Mouse (Mus musculus): Measurements from ENCODE around the gene Gm136. TPM values are rescaled to one million over a fixed set of nuclear protein-coding genes. Genes with fewer than 3 reads are reported as not detected.
A peak's percentile ranks its signal among the peaks of the same experiment; 100 is the strongest.
"Not testable (repeated sequence)": the region's sequence is repeated elsewhere in the genome, so short reads cannot be mapped to it uniquely, and the experiment has no call there.

Gm136 gene
- polyA plus RNA-seq, 1 experiment from 2014 or later: not detected

- no peaks in the 10 kb centered on the region for H3K9me3 ChIP-seq (ENCODE audit: control insufficient read depth, low read length)
- H3K27ac ChIP-seq (replicated peaks; ENCODE audit: low read depth, low read length): peak within 1 kb of the TSS; percentile 84
- ATAC-seq (ENCODE audit: low FRiP score, low TSS enrichment): peak; percentile 92
- peak within 1 kb of the TSS; percentile 70 for H3K9ac ChIP-seq (replicated peaks; ENCODE audit: low read length)
- no peaks in the 10 kb centered on the region for H3K27me3 ChIP-seq (ENCODE audit: control insufficient read depth, insufficient read depth, low read length)
- no peaks in the 10 kb centered on the region for H3K4me1 ChIP-seq (ENCODE audit: control insufficient read depth, insufficient read depth, low read length)
- DNase-seq: peak; percentile 98
- peak within 1 kb of the TSS; percentile 63 for H3K4me3 ChIP-seq (replicated peaks; ENCODE audit: low read depth, low read length)
- H3K36me3 ChIP-seq (ENCODE audit: control insufficient read depth, insufficient read depth, low read length): no peaks in the 10 kb centered on the region
- peak within 1 kb of the TSS; percentile 79 for H3K4me2 ChIP-seq (ENCODE audit: low read length)
- WGBS: 5% methylated on average over 40 of the region's 40 CpGs
Observed at GRCm38 (mm10) chr4:34777677-34778527, 21.8 kb upstream of the Gm136 start, which contains the start of gene Smim8. Smim8 (minus strand) TSS chr4:34778423.

DNA sequence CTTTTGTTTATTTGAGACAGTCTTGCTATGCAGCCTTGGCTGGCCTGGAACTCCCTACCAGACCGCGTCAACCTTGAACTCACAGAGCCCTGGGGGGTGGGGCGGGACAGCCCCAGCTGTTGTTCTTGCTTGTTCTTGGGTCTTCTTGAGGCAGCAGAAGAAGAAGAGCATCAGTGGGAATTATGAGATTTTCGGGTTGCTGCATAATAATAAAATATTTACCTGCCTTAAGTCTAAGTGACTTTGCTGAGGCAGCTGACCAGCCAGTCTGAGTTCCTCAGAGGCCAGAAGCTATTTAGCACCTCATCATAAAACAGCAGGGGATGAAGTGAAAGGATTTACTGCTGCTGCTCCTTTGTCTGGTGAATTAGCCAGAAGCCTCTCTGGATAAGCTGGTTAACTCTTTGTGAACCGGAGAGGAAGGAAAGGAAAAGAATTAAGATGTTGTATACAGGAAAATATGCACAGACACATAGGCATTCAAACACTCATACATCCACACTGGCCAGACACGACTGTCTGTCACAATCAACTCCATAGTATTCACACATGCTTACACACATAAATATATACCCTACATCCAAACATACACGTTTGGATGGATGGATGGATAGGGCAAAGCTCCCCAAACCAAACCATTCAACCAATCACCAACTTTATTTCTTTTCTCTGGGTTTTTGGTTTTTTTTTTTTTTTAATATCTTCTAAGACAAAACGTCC is 15.7 kb upstream of the Gm136 start:
- Histone ChIP-seq H3K4me1 (ENCODE audit: control insufficient read depth, insufficient read depth, low read length) (0 out of 2 replicates have a peak, but pooled peaks cover 2% of the 10 kb centered on the region), H3K27me3 (ENCODE audit: control insufficient read depth, insufficient read depth, low read length) (no peaks in the 10 kb centered on the region), H3K9me3 (ENCODE audit: control insufficient read depth, low read length) (no peaks in the 10 kb centered on the region), H3K27ac (replicated peaks; ENCODE audit: low read depth, low read length) (0 out of 2 replicates have a peak overlapping the region, but pooled peaks have one; percentile 32), H3K9ac (replicated peaks; ENCODE audit: low read length) (no peak overlapping the region), H3K36me3 (ENCODE audit: control insufficient read depth, insufficient read depth, low read length) (peaks cover 14% of the 10 kb centered on the region), H3K4me3 (replicated peaks; ENCODE audit: low read depth, low read length) (no peak overlapping the region), H3K4me2 (ENCODE audit: low read length) (0 out of 2 replicates have a peak overlapping the region, but pooled peaks have one; percentile 15)
- DNase-seq (peak; percentile 67), ATAC-seq (ENCODE audit: low FRiP score, low TSS enrichment) (peak; percentile 34; the same call in 1 of the 2 replicates)
- 5% methylated on average over 8 of the region's 8 CpGs for WGBS

- WGBS: 58% methylated on average over 6 of the region's 6 CpGs
- H3K9me3 ChIP-seq (ENCODE audit: control insufficient read depth, low read length): no peaks in the 10 kb centered on the region
- no peak for DNase-seq
Observed at GRCm38 (mm10) chr4:34749236-34749635, 6.8 kb downstream of the Gm136 start.

DNA sequence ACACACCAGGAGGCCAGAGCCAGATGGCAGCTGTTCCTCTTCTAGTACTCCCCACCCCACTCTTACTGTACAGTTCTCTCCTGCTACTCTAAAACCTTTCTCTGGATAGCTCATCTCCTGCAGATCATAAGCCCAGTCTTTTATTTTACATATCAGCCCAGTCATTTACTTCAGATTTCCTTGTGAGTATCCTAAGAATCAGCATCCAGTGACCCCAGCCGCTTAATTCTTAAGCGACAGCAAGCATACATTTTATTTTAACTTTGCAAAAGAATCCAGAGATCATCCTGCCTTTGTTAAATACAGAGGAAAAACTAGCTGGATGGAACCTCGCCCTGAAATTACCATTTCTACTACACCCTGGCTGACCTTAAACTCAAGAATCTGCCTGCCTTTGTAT is 21.6 kb downstream of the Gm136 start:
- H3K36me3 ChIP-seq (ENCODE audit: control insufficient read depth, insufficient read depth, low read length): no peaks in the 10 kb centered on the region
- ATAC-seq (ENCODE audit: low FRiP score, low TSS enrichment) (no peak), DNase-seq (no peak)
- WGBS: 76% methylated on average over 3 of the region's 3 CpGs
- no peak overlapping the region for H3K4me3 ChIP-seq (replicated peaks; ENCODE audit: low read depth, low read length)
- no peaks in the 10 kb centered on the region for H3K9me3 ChIP-seq (ENCODE audit: control insufficient read depth, low read length)
- no peak overlapping the region for H3K27ac ChIP-seq (replicated peaks; ENCODE audit: low read depth, low read length)
- H3K9ac ChIP-seq (replicated peaks; ENCODE audit: low read length): no peak overlapping the region
- H3K4me1 ChIP-seq (ENCODE audit: control insufficient read depth, insufficient read depth, low read length): peaks cover 8% of the 10 kb centered on the region; the same call in 1 of the 2 replicates
- no peaks in the 10 kb centered on the region for H3K27me3 ChIP-seq (ENCODE audit: control insufficient read depth, insufficient read depth, low read length)
- no peak overlapping the region for H3K4me2 ChIP-seq (ENCODE audit: low read length)

More at GRCm38 (mm10) chr4:34749236-34749635, 6.8 kb downstream of the Gm136 start:
- ATAC-seq (ENCODE audit: low FRiP score, low TSS enrichment): no peak
- no peaks in the 10 kb centered on the region for H3K27me3 ChIP-seq (ENCODE audit: control insufficient read depth, insufficient read depth, low read length)
- no peaks in the 10 kb centered on the region for H3K36me3 ChIP-seq (ENCODE audit: control insufficient read depth, insufficient read depth, low read length)
- H3K9ac ChIP-seq (replicated peaks; ENCODE audit: low read length): no peak overlapping the region
- H3K4me1 ChIP-seq (ENCODE audit: control insufficient read depth, insufficient read depth, low read length): no peaks in the 10 kb centered on the region
- no peak overlapping the region for H3K4me3 ChIP-seq (replicated peaks; ENCODE audit: low read depth, low read length)
- H3K27ac ChIP-seq (replicated peaks; ENCODE audit: low read depth, low read length): no peak overlapping the region
- no peak overlapping the region for H3K4me2 ChIP-seq (ENCODE audit: low read length)

GRCm38 (mm10) chr4:34733415-34733814 is 22.6 kb downstream of the Gm136 start:
- WGBS: 39% methylated on average over 2 of the region's 2 CpGs
- not testable (repeated sequence) for DNase-seq

GRCm38 (mm10) chr4:34729851-34730341 is 26.2 kb downstream of the Gm136 start, which contains the start of gene Cfap206:
Cfap206 (minus strand) TSS chr4:34730206.
- H3K4me2 ChIP-seq (ENCODE audit: low read length): peak within 1 kb of the TSS; percentile 87
- H3K4me1 ChIP-seq (ENCODE audit: control insufficient read depth, insufficient read depth, low read length): peaks cover 8% of the 10 kb centered on the region; the same call in 1 of the 2 replicates
- no peaks in the 10 kb centered on the region for H3K36me3 ChIP-seq (ENCODE audit: control insufficient read depth, insufficient read depth, low read length)
- DNase-seq (peak; percentile 84), ATAC-seq (ENCODE audit: low FRiP score, low TSS enrichment) (peak; percentile 87)
- peak within 1 kb of the TSS; percentile 47 for H3K4me3 ChIP-seq (replicated peaks; ENCODE audit: low read depth, low read length)
- no peaks in the 10 kb centered on the region for H3K9me3 ChIP-seq (ENCODE audit: control insufficient read depth, low read length)
- no peaks in the 10 kb centered on the region for H3K27me3 ChIP-seq (ENCODE audit: control insufficient read depth, insufficient read depth, low read length)
- peak within 1 kb of the TSS; percentile 55; the same call in 1 of the 2 replicates for H3K9ac ChIP-seq (replicated peaks; ENCODE audit: low read length)
- under 1% methylated on average over 38 of the region's 38 CpGs for WGBS
- H3K27ac ChIP-seq (replicated peaks; ENCODE audit: low read depth, low read length): no peak within 1 kb of the TSS

More at GRCm38 (mm10) chr4:34733415-34733814, 22.6 kb downstream of the Gm136 start:
- not testable (repeated sequence) for H3K9ac ChIP-seq (replicated peaks; ENCODE audit: low read length); H3K27me3 ChIP-seq (ENCODE audit: control insufficient read depth, insufficient read depth, low read length); H3K36me3 ChIP-seq (ENCODE audit: control insufficient read depth, insufficient read depth, low read length); H3K4me3 ChIP-seq (replicated peaks; ENCODE audit: low read depth, low read length); ATAC-seq (ENCODE audit: low FRiP score, low TSS enrichment); H3K9me3 ChIP-seq (ENCODE audit: control insufficient read depth, low read length); H3K27ac ChIP-seq (replicated peaks; ENCODE audit: low read depth, low read length); H3K4me2 ChIP-seq (ENCODE audit: low read length); H3K4me1 ChIP-seq (ENCODE audit: control insufficient read depth, insufficient read depth, low read length)

- not testable (repeated sequence) for H3K9me3 ChIP-seq (ENCODE audit: control insufficient read depth, low read length); DNase-seq; H3K27me3 ChIP-seq (ENCODE audit: control insufficient read depth, insufficient read depth, low read length); H3K9ac ChIP-seq (replicated peaks; ENCODE audit: low read length); H3K27ac ChIP-seq (replicated peaks; ENCODE audit: low read depth, low read length); H3K36me3 ChIP-seq (ENCODE audit: control insufficient read depth, insufficient read depth, low read length); ATAC-seq (ENCODE audit: low FRiP score, low TSS enrichment); H3K4me2 ChIP-seq (ENCODE audit: low read length); H3K4me3 ChIP-seq (replicated peaks; ENCODE audit: low read depth, low read length); H3K4me1 ChIP-seq (ENCODE audit: control insufficient read depth, insufficient read depth, low read length)
- WGBS: 92% methylated on average over 3 of the region's 3 CpGs
Observed at GRCm38 (mm10) chr4:34725710-34726109, 30.4 kb downstream of the Gm136 start.

GRCm38 (mm10) chr4:34724306-34724705 is 31.8 kb downstream of the Gm136 start:
- DNase-seq (no peak), ATAC-seq (ENCODE audit: low FRiP score, low TSS enrichment) (no peak)
- Histone ChIP-seq H3K4me2 (ENCODE audit: low read length) (no peak overlapping the region), H3K9me3 (ENCODE audit: control insufficient read depth, low read length) (peaks cover 2% of the 10 kb centered on the region; the same call in 1 of the 2 replicates), H3K36me3 (ENCODE audit: control insufficient read depth, insufficient read depth, low read length) (no peaks in the 10 kb centered on the region), H3K4me1 (ENCODE audit: control insufficient read depth, insufficient read depth, low read length) (no peaks in the 10 kb centered on the region), H3K27ac (replicated peaks; ENCODE audit: low read depth, low read length) (no peak overlapping the region), H3K4me3 (replicated peaks; ENCODE audit: low read depth, low read length) (no peak overlapping the region), H3K9ac (replicated peaks; ENCODE audit: low read length) (no peak overlapping the region), H3K27me3 (ENCODE audit: control insufficient read depth, insufficient read depth, low read length) (no peaks in the 10 kb centered on the region)
- WGBS: 62% methylated on average over 4 of the region's 4 CpGs

Data from midbrain, embryonic 14.5 days (tissue).